Mouse (Mus musculus) urinary bladder, adult 18-20 months (tissue): ENCODE data around the gene Bend3.
"Not testable (repeated sequence)": the region's sequence is repeated elsewhere in the genome, so short reads cannot be mapped to it uniquely, and the experiment has no call there.

Experiments used
- DNase-seq, 2 experiments: peaks; one replicate each; pipeline ENCODE4 v3.0.0; 2022; ENCODE audit warnings: low spot score in 2 of 2, mixed read lengths in 2 of 2

Bend3 gene

DNA sequence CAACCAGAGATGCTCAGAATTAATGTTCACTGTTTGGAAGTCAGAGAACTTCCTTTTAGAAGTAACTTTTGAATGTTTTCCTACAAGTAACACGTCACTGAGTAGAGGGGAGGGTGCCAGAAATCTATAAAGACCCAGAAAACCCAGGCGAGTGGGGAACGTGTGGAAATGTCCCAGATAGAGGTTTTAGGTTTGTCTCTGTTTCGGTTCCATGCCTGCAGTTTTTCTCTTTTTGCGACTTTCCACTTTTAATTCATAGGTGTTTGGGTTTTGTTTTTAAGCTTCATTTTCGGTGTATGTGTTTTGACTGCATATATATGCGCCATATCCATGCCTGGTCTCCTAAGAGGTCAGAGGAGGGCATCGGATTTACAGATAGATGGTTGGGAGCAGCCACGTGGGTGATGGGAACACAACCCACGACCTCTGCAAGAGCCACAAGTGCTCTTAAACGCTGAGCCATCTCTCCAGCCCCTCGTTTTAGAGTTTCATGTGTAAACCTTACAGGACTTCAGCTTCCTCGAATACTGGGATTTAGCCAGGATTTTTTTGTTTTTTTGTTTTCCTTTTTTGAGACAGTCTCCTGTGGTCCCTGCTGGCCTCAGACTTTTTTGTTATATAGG lies 1.7 kb downstream of the Bend3 start:
- DNase-seq, result no peak

DNA sequence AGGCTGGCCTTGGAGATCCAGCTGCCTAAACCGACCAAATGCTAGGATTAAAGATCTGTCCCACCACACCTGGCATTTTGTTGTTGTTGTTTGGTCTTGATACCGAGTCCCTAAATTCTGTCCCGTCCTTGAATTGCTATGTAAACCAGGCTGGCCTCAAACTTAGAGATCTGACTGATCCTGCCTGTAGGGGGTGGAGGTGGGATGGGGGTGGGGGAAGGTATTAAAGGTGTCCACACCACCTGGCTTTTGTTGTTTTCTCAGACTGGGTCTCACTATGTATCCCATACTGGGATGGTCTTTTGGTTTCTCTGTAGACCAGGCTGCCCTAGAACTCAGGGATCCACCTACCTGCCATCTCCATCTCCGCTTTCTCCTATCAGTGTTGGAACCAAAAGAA lies 2.5 kb downstream of the Bend3 start:
- DNase-seq, result no peak

DNA sequence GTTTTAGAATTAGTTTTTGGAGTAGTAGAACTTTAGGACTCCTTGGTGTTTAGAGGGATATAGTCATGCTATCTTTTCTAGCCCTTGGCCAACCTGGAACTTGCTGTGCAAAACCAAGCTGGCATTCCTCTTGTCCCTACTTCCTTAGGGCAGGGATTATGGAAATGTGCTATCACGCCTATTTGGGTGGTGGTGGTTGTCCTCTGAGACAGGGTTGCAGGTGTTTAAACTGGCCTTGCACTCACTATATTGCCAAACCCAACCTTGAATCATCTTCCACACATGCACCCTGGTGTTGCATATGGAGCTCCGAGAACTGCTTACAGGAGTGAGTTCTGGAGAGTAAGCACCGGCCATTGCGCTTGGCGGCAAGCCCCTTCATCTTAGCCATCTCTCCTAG lies 3.4 kb downstream of the Bend3 start:
- DNase-seq, result no peak

- DNase-seq, result no peak
Measured at GRCm38 (mm10) chr10:43483426-43483995, 4.9 kb downstream of the Bend3 start.

DNA sequence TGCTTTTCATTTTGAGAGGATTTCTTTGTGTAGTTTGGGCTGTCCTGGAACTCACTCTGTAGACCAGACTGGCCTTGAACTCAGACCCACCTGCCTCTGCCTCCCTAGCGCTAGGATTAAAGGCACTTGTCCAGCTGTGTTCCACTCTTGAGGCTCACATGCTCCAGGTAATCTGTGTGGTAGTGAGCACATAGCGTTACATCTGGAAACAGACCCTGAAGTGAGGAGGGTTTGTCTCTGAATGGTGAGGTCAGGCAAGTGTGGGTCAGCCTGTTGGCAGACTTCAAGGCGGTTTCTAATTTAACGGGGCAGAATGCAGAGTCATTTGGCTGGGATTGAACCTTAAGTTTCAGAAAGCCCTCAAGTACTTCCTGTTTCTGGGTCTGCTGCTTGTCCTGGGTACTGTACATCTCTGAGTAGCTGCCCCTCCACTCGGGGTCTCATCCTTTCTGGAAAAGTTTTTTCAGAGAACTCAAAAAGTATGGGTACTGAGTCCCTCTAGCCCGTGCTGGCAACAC lies 7.2 kb downstream of the Bend3 start:
- no peak for DNase-seq

DNA sequence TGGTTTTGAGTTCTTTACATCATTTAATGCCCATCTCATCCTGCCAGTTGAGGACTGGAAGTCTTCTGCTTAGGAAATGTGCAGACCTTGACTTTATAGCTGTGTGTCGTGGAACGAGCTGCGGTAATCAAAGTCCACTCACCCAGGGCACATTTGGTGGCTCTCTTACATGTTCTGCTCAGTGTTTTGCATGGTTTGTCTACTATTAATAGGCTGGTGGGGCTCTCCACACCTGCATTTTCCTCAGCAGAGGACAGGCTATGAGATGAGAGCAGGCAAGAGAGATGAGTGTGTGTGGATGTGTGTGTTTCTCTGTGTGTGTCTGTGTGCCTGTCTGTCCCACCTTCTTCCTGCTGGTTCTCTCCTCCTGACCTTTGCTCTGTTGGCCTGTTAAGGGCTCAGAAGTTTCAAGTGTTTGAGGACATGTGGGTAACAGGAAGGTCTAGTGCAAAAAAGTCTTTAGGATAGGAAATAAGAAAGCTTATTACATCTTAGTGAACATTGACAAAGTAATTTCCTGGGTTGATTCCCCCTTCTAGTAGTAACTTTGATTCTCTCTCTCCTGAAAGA lies 8.9 kb downstream of the Bend3 start:
- DNase-seq, result no peak

GRCm38 (mm10) chr10:43488258-43488657 lies 9.6 kb downstream of the Bend3 start:
- DNase-seq, result no peak

- DNase-seq, result no peak
Measured at GRCm38 (mm10) chr10:43489139-43489538, 10.5 kb downstream of the Bend3 start.

- no peak for DNase-seq
Measured at GRCm38 (mm10) chr10:43489550-43489949, 10.9 kb downstream of the Bend3 start.

DNA sequence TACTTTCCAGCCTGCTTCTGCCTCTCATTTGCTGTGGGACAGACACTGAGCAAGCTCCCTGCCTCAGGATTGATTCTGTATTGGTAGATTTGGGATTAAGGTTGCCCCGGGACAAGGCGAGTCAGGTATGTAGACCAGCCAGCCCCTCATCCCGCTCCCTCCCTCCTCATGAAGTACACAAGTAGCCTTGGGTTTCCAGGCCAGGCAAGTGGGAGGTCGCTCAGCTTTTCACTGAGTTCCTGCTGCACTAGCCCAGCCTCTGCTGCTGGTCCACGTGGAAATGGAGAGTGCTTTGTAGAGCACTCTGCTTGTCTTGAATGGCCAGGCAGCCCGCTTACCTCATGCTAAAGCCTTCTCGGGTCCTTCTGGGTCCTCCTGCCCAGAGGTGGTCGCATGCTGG lies 11.4 kb downstream of the Bend3 start:
- DNase-seq, result no peak

- DNase-seq, result no peak
Measured at GRCm38 (mm10) chr10:43490846-43491245, 12.2 kb downstream of the Bend3 start.

GRCm38 (mm10) chr10:43502599-43502998 lies 24.0 kb downstream of the Bend3 start:
- no peak for DNase-seq

GRCm38 (mm10) chr10:43504291-43504690 lies 25.7 kb downstream of the Bend3 start:
- DNase-seq, result no peak

- DNase-seq, result no peak
Measured at GRCm38 (mm10) chr10:43507051-43507450, 28.4 kb downstream of the Bend3 start.

DNA sequence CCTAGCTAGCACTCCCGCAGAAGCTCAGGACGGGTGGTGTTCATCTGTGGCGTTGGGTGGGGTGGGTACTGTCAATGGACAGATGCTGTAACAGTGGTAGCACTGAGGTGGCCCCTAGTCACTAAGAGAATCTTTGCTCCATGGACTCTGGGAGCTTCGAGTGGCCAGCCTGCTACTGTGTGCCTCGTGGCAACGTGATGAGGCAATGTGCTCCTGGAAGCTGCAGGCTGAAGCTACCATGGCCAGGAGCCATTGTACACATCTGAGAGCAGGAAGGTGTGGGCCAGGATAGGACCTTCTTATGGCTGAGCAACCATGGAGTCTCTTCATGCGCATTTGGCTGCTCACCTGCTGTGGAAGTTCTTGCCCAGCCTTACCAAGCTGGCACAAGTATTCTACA lies 30.6 kb downstream of the Bend3 start:
- DNase-seq, result no peak

GRCm38 (mm10) chr10:43512976-43513375 lies 34.3 kb downstream of the Bend3 start:
- no peak for DNase-seq

- no peak for DNase-seq
Measured at GRCm38 (mm10) chr10:43516992-43517660, 38.5 kb downstream of the Bend3 start.

DNA sequence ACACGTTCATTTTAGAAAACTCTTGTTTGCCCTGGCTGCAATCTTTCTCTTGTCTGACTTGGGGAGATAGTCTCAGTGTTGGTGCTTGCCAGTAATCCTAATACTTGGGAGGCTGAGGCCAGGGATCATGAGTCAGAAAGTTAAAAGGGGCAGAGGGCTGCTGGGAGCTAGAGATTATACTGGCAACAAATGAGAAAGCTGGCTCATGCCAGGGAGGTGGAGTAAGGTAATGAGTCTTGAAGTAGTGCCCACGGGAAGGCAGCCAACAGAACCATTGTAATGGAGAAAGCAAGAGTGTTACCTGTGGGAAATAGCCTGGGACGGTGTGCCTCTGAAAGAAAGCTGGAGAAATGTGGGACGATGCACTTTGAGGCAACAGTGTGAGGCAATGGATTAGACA lies 39.2 kb downstream of the Bend3 start:
- no peak for DNase-seq

DNA sequence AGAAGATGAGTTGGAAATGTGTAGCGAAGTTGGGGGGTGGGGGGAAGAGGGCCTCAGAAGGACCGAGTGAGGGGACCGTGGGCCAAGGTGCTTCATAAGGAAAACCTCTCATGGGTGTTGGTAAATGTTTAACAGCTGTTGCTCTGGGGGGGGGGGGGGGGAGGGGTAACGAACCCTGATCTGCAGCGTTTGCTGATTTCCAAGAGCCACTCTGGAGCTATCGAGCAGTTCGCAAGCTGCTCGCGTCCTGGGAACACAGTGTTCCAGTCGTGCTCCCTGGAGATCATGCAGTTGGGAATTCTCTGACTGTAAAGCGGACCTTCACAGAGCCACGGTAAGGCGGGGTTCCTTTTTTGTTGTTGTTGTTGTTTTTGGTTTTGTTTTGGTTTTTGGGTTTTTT lies 39.7 kb downstream of the Bend3 start:
- no peak for DNase-seq

- DNase-seq, result no peak
Measured at GRCm38 (mm10) chr10:43519977-43520376, 41.3 kb downstream of the Bend3 start.

GRCm38 (mm10) chr10:43523931-43524330 lies 45.3 kb downstream of the Bend3 start, which contains the start of gene Gm9803:
Gene Gm9803 (plus strand): TSS chr10:43524084.
- not testable (repeated sequence) for DNase-seq
